Mouse (Mus musculus): ENCODE measurements at regions not wholly inside any gene's neighbourhood (a gene's known extent, or its start where the extent isn't known, plus 50 kb on each side); places are given as distances from the start of the nearest gene placed in this dataset.

GRCm38 (mm10) chr16:39286797-39287565, 394.5 kb downstream of the Igsf11 start:
- Histone ChIP-seq H3K9me3 (ENCODE audit: control insufficient read depth, low read depth, low read length) (no peaks in the 10 kb centered on the region), H3K27ac (ENCODE audit: low read length) (no peak overlapping the region), H3K4me2 (replicated peaks; ENCODE audit: low read depth, low read length) (no peak overlapping the region), H3K27me3 (ENCODE audit: control insufficient read depth, insufficient read depth, low read length) (no peaks in the 10 kb centered on the region), H3K36me3 (ENCODE audit: control insufficient read depth, insufficient read depth, low read length) (no peaks in the 10 kb centered on the region), H3K4me3 (ENCODE audit: low read depth, low read length) (no peak overlapping the region), H3K9ac (replicated peaks; ENCODE audit: low read depth, low read length) (no peak overlapping the region), H3K4me1 (ENCODE audit: control insufficient read depth, insufficient read depth, low read length) (no peaks in the 10 kb centered on the region)
- 78% methylated on average over 8 of the region's 8 CpGs for WGBS
- ATAC-seq (ENCODE audit: insufficient number of reproducible peaks, insufficient read depth, low FRiP score, low read depth) = no peak

GRCm38 (mm10) chr16:39298856-39299255, 406.4 kb downstream of the Igsf11 start:
- Histone ChIP-seq H3K4me2 (replicated peaks; ENCODE audit: low read depth, low read length) (no peak overlapping the region), H3K4me3 (ENCODE audit: low read depth, low read length) (no peak overlapping the region), H3K9ac (replicated peaks; ENCODE audit: low read depth, low read length) (no peak overlapping the region), H3K27ac (ENCODE audit: low read length) (no peak overlapping the region), H3K36me3 (ENCODE audit: control insufficient read depth, insufficient read depth, low read length) (no peaks in the 10 kb centered on the region), H3K9me3 (ENCODE audit: control insufficient read depth, low read depth, low read length) (no peaks in the 10 kb centered on the region), H3K4me1 (ENCODE audit: control insufficient read depth, insufficient read depth, low read length) (no peaks in the 10 kb centered on the region), H3K27me3 (ENCODE audit: control insufficient read depth, insufficient read depth, low read length) (no peaks in the 10 kb centered on the region)
- no peak for ATAC-seq (ENCODE audit: insufficient number of reproducible peaks, insufficient read depth, low FRiP score, low read depth)
- WGBS = 78% methylated on average over 3 of the region's 3 CpGs

GRCm38 (mm10) chr16:39302902-39303361, 410.5 kb downstream of the Igsf11 start:
- Histone ChIP-seq H3K36me3 (ENCODE audit: control insufficient read depth, insufficient read depth, low read length) (no peaks in the 10 kb centered on the region), H3K27ac (ENCODE audit: low read length) (no peak overlapping the region), H3K9ac (replicated peaks; ENCODE audit: low read depth, low read length) (no peak overlapping the region), H3K4me3 (ENCODE audit: low read depth, low read length) (no peak overlapping the region), H3K27me3 (ENCODE audit: control insufficient read depth, insufficient read depth, low read length) (no peaks in the 10 kb centered on the region), H3K4me2 (replicated peaks; ENCODE audit: low read depth, low read length) (no peak overlapping the region), H3K9me3 (ENCODE audit: control insufficient read depth, low read depth, low read length) (no peaks in the 10 kb centered on the region), H3K4me1 (ENCODE audit: control insufficient read depth, insufficient read depth, low read length) (no peaks in the 10 kb centered on the region)
- ATAC-seq (ENCODE audit: insufficient number of reproducible peaks, insufficient read depth, low FRiP score, low read depth) = no peak; the same call in 1 of the 2 replicates
- 37% methylated on average over 1 of the region's 1 CpGs for WGBS

DNA sequence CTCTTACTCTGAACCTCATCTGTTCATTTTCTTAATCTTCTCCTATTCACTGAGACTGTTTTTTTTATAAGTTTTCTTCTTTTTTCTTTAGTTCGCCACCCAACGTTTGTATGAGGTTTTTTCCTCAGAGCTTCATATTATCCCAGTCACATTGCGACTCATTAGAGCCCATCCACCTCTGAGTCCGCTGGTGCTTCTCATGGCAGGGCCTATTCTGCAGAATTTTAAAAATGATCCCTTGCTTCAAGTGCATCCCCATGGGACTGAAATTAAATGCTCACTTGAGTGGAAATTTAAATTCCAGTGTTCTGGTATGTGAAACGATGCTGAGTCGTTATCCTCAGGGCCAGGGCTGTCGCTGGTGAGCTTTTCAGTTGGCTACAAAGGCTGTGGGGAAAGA, 410.9 kb downstream of the Igsf11 start:
- no peak overlapping the region for H3K4me3 ChIP-seq (ENCODE audit: low read depth, low read length)
- H3K27me3 ChIP-seq (ENCODE audit: control insufficient read depth, insufficient read depth, low read length) = no peaks in the 10 kb centered on the region
- no peaks in the 10 kb centered on the region for H3K4me1 ChIP-seq (ENCODE audit: control insufficient read depth, insufficient read depth, low read length)
- no peak overlapping the region for H3K4me2 ChIP-seq (replicated peaks; ENCODE audit: low read depth, low read length)
- no peak overlapping the region for H3K9ac ChIP-seq (replicated peaks; ENCODE audit: low read depth, low read length)
- H3K36me3 ChIP-seq (ENCODE audit: control insufficient read depth, insufficient read depth, low read length) = no peaks in the 10 kb centered on the region
- no peaks in the 10 kb centered on the region for H3K9me3 ChIP-seq (ENCODE audit: control insufficient read depth, low read depth, low read length)
- no peak overlapping the region for H3K27ac ChIP-seq (ENCODE audit: low read length)
- WGBS = 59% methylated on average over 7 of the region's 7 CpGs
- no peak for ATAC-seq (ENCODE audit: insufficient number of reproducible peaks, insufficient read depth, low FRiP score, low read depth)

DNA sequence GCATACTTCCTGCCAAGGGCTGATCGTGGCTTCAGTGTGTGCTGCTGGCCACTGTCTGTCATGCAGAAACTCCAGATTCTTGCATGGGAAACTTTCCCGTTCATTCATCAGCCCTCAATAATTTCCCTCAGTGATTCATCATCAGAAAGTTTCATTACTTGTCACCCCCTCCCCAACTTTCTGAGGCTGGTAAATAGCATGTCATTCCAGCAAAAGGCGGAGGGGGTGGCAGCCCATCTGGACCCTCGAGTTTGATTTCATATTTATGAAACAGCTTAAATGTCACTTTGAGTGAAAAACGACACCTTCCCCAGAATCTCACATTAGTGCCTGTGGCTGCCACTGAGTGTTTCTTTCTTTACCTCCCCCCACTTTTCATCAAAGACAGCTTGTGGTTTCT, 415.5 kb downstream of the Igsf11 start:
- WGBS = 49% methylated on average over 5 of the region's 5 CpGs
- no peaks in the 10 kb centered on the region for H3K9me3 ChIP-seq (ENCODE audit: control insufficient read depth, low read depth, low read length)
- H3K27ac ChIP-seq (ENCODE audit: low read length) = no peak overlapping the region
- H3K4me1 ChIP-seq (ENCODE audit: control insufficient read depth, insufficient read depth, low read length) = no peaks in the 10 kb centered on the region
- H3K9ac ChIP-seq (replicated peaks; ENCODE audit: low read depth, low read length) = no peak overlapping the region
- H3K4me2 ChIP-seq (replicated peaks; ENCODE audit: low read depth, low read length) = no peak overlapping the region
- no peaks in the 10 kb centered on the region for H3K27me3 ChIP-seq (ENCODE audit: control insufficient read depth, insufficient read depth, low read length)
- no peak for ATAC-seq (ENCODE audit: insufficient number of reproducible peaks, insufficient read depth, low FRiP score, low read depth)
- H3K36me3 ChIP-seq (ENCODE audit: control insufficient read depth, insufficient read depth, low read length) = no peaks in the 10 kb centered on the region
- H3K4me3 ChIP-seq (ENCODE audit: low read depth, low read length) = no peak overlapping the region

GRCm38 (mm10) chr16:39316752-39317594, 424.5 kb downstream of the Igsf11 start:
- WGBS = 19% methylated on average over 15 of the region's 15 CpGs
- no peaks in the 10 kb centered on the region for H3K36me3 ChIP-seq (ENCODE audit: control insufficient read depth, insufficient read depth, low read length)
- peak; percentile 81 for ATAC-seq (ENCODE audit: insufficient number of reproducible peaks, insufficient read depth, low FRiP score, low read depth)
- no peak overlapping the region for H3K27ac ChIP-seq (ENCODE audit: low read length)
- H3K4me1 ChIP-seq (ENCODE audit: control insufficient read depth, insufficient read depth, low read length) = no peaks in the 10 kb centered on the region
- no peak overlapping the region for H3K4me3 ChIP-seq (ENCODE audit: low read depth, low read length)
- H3K9me3 ChIP-seq (ENCODE audit: control insufficient read depth, low read depth, low read length) = no peaks in the 10 kb centered on the region
- H3K9ac ChIP-seq (replicated peaks; ENCODE audit: low read depth, low read length) = no peak overlapping the region
- no peaks in the 10 kb centered on the region for H3K27me3 ChIP-seq (ENCODE audit: control insufficient read depth, insufficient read depth, low read length)
- no peak overlapping the region for H3K4me2 ChIP-seq (replicated peaks; ENCODE audit: low read depth, low read length)

- no peak overlapping the region for H3K4me2 ChIP-seq (replicated peaks; ENCODE audit: low read depth, low read length)
- no peak overlapping the region for H3K9ac ChIP-seq (replicated peaks; ENCODE audit: low read depth, low read length)
- ATAC-seq (ENCODE audit: insufficient number of reproducible peaks, insufficient read depth, low FRiP score, low read depth) = no peak
- H3K4me1 ChIP-seq (ENCODE audit: control insufficient read depth, insufficient read depth, low read length) = no peaks in the 10 kb centered on the region
- 85% methylated on average over 2 of the region's 2 CpGs for WGBS
- H3K4me3 ChIP-seq (ENCODE audit: low read depth, low read length) = no peak overlapping the region
- H3K36me3 ChIP-seq (ENCODE audit: control insufficient read depth, insufficient read depth, low read length) = no peaks in the 10 kb centered on the region
- H3K9me3 ChIP-seq (ENCODE audit: control insufficient read depth, low read depth, low read length) = no peaks in the 10 kb centered on the region
- H3K27ac ChIP-seq (ENCODE audit: low read length) = no peak overlapping the region
- H3K27me3 ChIP-seq (ENCODE audit: control insufficient read depth, insufficient read depth, low read length) = no peaks in the 10 kb centered on the region
These were observed 433.2 kb downstream of the Igsf11 start for GRCm38 (mm10) chr16:39325627-39326026.

GRCm38 (mm10) chr16:39363657-39364056, 471.2 kb downstream of the Igsf11 start:
- H3K4me2 ChIP-seq (replicated peaks; ENCODE audit: low read depth, low read length) = no peak overlapping the region
- no peak overlapping the region for H3K27ac ChIP-seq (ENCODE audit: low read length)
- ATAC-seq (ENCODE audit: insufficient number of reproducible peaks, insufficient read depth, low FRiP score, low read depth) = no peak
- H3K9ac ChIP-seq (replicated peaks; ENCODE audit: low read depth, low read length) = no peak overlapping the region
- H3K27me3 ChIP-seq (ENCODE audit: control insufficient read depth, insufficient read depth, low read length) = no peaks in the 10 kb centered on the region
- no peaks in the 10 kb centered on the region for H3K36me3 ChIP-seq (ENCODE audit: control insufficient read depth, insufficient read depth, low read length)
- 68% methylated on average over 2 of the region's 2 CpGs for WGBS
- H3K9me3 ChIP-seq (ENCODE audit: control insufficient read depth, low read depth, low read length) = no peaks in the 10 kb centered on the region
- H3K4me1 ChIP-seq (ENCODE audit: control insufficient read depth, insufficient read depth, low read length) = no peaks in the 10 kb centered on the region
- no peak overlapping the region for H3K4me3 ChIP-seq (ENCODE audit: low read depth, low read length)

All from stomach, embryonic 14.5 days (tissue).